Mouse (Mus musculus): ENCODE measurements at regions not wholly inside any gene's neighbourhood (a gene's known extent, or its start where the extent isn't known, plus 50 kb on each side); places are given as distances from the start of the nearest gene placed in this dataset.

GRCm38 (mm10) chr11:71434886-71435285 is 204.4 kb upstream of the Nlrp1b start:
- TF ChIP-seq CTCF (IDR thresholded peaks at IDR 0.05; ENCODE audit: borderline replicate concordance, extremely low read depth, insufficient read depth, insufficient read length) (no peak), POLR2A (IDR thresholded peaks at IDR 0.05; ENCODE audit: borderline replicate concordance, extremely low read depth, insufficient read depth, insufficient read length, poor library complexity, severe bottlenecking) (no peak)

Measured in brain, embryonic 14.5 days (tissue).